Mouse (Mus musculus): Measurements from ENCODE around the gene Hist1h2be.
"Not testable (repeated sequence)": the region's sequence is repeated elsewhere in the genome, so short reads cannot be mapped to it uniquely, and the experiment has no call there.

Gene Hist1h2be

DNA sequence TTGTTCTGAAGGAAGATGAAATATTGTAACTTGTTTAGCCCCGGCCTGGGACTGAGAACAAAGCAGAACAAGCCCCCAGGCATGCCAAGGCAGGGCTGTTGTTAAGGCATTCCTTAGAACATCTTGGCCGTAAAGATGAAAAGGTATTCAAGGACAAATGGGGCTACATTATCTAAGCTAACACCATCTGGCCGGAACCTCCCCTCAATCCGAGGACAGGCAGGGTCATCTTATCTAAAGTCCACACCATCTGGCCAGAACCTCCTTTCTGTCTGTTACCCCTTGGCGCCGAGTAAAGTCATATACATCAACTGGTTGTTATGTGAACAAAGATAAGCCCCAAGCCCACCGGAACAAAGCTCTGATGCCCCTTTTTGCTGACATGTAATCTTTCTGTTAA lies 29.0 kb downstream of the Hist1h2be start:
- not testable (repeated sequence) for DNase-seq (ENCODE audit: low read depth, low spot score)

DNA sequence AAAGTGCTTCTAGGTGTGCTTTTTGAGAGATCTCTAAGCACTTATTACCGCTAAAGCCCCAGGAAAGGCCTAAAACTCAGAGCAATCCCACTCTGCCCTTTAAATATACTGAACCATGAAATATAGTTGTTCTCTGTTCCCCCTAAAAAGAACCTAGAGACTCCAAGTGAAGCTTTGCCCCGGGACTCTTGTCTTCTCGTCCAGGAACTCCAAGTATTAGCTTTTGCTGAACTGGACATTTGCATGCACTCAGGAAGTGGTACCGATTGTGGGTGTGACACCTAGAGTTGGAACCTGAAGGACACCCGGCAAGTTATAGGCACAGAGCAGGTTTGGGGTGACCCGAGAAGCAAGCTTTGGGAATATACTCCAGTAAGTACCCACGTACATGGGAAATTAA lies 29.7 kb downstream of the Hist1h2be start:
- no peak for DNase-seq (ENCODE audit: low read depth, low spot score)

GRCm38 (mm10) chr13:23586940-23587225 lies 34.0 kb downstream of the Hist1h2be start:
- no peak for DNase-seq (ENCODE audit: low read depth, low spot score)

- no peak for DNase-seq (ENCODE audit: low read depth, low spot score)
Observed at GRCm38 (mm10) chr13:23586099-23586939, 34.6 kb downstream of the Hist1h2be start.

GRCm38 (mm10) chr13:23585442-23586098 lies 35.4 kb downstream of the Hist1h2be start:
- DNase-seq (ENCODE audit: low read depth, low spot score) = peak; percentile 97

- peak; percentile 64 for DNase-seq (ENCODE audit: low read depth, low spot score)
Observed at GRCm38 (mm10) chr13:23585029-23585441, 35.9 kb downstream of the Hist1h2be start.

GRCm38 (mm10) chr13:23584331-23584730 lies 36.6 kb downstream of the Hist1h2be start:
- no peak for DNase-seq (ENCODE audit: low read depth, low spot score)

- DNase-seq (ENCODE audit: low read depth, low spot score) = no peak
Observed at GRCm38 (mm10) chr13:23583387-23584068, 37.4 kb downstream of the Hist1h2be start.

DNA sequence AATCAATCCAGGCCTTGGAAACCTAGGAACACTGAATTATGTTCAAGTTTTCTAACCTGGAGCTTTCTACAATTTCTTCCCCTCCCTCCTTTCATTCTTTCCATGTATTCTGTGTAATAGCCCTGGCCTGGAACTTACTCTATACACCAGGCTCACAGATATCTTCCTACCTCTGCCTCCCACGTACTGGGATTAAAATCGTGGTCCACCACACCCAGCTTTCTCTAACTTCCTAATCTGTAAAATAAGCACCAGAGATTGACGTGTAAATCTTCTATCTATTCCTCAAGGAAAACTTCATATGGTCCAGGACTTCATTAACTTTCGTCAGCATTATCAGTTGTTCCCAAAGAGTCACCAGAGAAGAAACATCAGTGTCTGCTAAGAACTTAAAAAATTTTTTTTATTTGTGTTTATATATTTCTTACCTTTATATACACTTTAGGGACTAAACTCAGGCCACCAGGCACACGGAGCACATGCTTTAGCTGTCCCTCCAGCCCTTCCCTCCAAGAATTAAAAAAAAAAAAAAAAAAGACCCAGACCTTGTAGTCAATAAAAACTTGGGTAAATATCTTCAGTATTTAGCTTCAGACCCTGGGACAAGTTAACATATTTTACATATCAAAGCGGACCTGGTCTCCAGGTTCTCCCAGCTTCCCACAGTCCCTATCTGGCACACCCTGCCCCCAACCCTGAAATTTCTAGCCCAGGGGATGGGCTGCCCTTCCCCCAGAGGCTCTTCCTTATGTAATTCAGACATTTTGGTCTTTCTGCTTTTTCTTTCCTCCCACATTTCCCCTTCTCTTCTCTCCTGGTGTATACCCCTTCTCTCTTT lies 38.5 kb downstream of the Hist1h2be start:
- DNase-seq (ENCODE audit: low read depth, low spot score) = no peak

DNA sequence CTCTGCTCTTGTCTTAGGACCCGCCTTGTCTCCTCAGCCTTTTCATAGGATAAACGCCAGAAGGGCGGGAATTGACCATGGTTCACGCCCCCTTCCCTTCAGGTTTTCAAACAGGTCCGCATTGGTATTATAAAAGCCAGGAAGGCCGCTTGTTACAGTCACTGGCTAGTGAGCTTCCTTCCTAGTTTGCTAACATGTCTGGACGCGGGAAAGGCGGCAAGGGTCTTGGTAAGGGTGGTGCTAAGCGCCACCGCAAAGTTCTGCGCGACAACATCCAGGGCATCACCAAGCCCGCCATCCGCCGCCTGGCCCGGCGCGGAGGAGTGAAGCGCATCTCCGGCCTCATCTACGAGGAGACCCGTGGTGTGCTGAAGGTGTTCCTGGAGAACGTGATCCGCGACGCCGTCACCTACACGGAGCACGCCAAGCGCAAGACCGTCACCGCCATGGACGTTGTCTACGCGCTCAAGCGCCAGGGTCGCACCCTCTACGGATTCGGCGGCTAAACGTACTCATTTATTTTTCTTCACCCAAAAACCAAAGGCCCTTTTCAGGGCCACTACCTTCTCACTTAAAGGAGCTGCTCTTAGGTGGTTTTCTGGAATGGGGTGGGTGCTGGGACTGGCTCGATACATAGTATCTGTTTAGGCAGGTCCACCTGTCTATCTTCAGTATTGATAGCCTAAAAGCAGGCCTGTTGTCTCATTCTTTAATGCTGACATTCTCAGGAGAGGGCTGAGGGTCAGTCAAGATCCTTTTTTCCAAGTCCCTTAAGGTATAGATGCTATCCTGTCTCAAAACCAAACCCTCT lies 39.3 kb downstream of the Hist1h2be start, which contains the start of gene Hist1h4d:
TSS of gene Hist1h4d (plus strand) at position 191 of the 811 bp plus-strand sequence.
- DNase-seq (ENCODE audit: low read depth, low spot score) = peak; percentile 98

DNA sequence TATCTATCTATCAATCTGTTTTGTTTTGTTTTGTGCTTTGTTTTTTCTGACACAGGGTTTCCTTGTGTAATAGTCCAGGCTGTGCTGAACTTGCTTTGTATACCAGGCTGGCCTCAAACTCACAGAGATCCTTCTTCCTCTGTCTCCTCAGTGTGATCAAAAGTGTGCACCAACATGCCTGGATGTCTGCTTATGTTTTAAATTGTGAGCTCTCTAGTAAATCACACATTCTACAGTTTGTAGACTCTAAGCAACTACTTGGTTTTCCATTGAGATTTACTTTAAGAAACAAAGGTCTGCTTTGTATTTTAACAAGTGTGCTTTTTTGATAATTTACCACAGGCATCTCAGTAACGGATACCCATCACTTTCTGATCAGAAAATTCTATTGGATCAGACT lies 43.1 kb downstream of the Hist1h2be start:
- DNase-seq (ENCODE audit: low read depth, low spot score) = no peak

- DNase-seq (ENCODE audit: low read depth, low spot score) = no peak
Observed at GRCm38 (mm10) chr13:23576906-23577639, 43.9 kb downstream of the Hist1h2be start.

DNA sequence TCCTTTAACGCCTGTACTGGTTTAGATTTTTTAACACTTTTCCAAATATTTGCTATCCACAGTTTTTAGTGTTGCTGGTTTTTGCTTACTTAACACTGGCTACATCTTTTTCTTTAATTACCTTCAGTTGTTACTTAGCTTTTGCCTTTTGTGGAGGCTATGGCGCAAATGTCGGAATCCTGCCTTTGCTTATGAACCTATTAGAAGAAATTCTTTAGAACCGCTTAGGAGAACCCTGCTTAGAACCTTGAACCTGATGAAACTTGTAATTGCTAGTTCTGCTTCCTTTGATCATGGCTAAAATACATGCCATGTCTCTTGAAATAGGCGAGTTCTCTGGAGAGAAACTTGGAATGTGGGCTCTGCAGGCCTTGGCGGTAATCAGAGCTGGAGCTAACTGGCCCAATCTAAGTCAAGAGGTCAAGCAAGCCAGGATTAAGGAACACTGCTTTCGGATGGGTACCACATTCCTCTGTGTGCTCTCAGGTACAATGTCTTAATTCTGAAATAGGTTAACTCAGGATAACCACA lies 44.5 kb downstream of the Hist1h2be start:
- DNase-seq (ENCODE audit: low read depth, low spot score) = no peak

DNA sequence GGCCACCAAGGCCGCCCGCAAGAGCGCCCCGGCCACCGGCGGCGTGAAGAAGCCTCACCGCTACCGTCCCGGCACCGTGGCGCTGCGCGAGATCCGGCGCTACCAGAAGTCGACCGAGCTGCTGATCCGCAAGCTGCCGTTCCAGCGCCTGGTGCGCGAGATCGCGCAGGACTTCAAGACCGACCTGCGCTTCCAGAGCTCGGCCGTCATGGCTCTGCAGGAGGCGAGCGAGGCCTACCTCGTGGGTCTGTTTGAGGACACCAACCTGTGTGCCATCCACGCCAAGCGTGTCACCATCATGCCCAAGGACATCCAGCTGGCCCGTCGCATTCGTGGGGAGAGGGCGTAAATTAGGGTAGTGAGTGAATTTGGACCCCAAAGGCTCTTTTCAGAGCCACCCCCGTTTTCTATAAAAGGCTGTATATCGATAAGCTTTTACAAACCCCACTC lies 45.0 kb downstream of the Hist1h2be start:
- DNase-seq (ENCODE audit: low read depth, low spot score) = not testable (repeated sequence)

GRCm38 (mm10) chr13:23575271-23575851 lies 45.6 kb downstream of the Hist1h2be start, which contains the start of gene Hist1h3d:
Gene Hist1h3d (plus strand): TSS chr13:23575763.
- DNase-seq (ENCODE audit: low read depth, low spot score) = peak; percentile 87

- not testable (repeated sequence) for DNase-seq (ENCODE audit: low read depth, low spot score)
Observed at GRCm38 (mm10) chr13:23574546-23575170, 46.3 kb downstream of the Hist1h2be start.

DNA sequence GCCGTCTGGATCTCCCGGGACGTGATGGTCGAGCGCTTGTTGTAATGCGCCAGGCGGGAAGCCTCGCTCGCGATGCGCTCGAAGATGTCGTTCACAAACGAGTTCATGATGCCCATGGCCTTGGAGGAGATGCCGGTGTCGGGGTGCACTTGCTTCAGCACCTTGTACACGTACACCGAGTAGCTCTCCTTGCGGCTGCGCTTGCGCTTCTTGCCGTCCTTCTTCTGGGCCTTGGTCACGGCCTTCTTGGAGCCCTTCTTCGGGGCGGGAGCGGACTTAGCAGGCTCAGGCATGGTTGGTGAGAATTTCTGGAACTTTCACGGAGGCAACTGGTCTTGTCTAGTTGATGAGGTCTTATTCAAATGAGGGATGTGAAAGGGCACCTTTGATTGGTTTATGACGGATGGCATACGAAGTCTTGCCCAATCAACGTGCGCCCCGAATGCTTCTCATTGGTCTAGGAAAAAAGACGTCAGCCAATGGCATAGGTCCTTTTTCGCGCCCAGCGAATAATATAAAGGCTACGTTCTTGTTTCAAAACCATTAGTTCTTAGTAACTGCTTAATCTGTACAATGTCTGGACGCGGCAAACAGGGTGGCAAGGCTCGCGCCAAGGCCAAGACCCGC lies 46.9 kb downstream of the Hist1h2be start, which contains the start of the genes Hist1h2bf and Hist1h2ad:
TSS of gene Hist1h2bf (minus strand) at position 299 of the 627 bp plus-strand sequence.
TSS of gene Hist1h2ad (plus strand) at position 484 of the 627 bp plus-strand sequence.
- peak; percentile 99 for DNase-seq (ENCODE audit: low read depth, low spot score)
